Mouse (Mus musculus) kidney, postnatal 10 days (tissue): ENCODE results near the gene Timm50.

Source experiments
- DNase-seq: peaks from one replicate; pipeline ENCODE4 v3.0.0; 2021; ENCODE audit warnings: mixed read lengths

The Timm50 gene

DNA sequence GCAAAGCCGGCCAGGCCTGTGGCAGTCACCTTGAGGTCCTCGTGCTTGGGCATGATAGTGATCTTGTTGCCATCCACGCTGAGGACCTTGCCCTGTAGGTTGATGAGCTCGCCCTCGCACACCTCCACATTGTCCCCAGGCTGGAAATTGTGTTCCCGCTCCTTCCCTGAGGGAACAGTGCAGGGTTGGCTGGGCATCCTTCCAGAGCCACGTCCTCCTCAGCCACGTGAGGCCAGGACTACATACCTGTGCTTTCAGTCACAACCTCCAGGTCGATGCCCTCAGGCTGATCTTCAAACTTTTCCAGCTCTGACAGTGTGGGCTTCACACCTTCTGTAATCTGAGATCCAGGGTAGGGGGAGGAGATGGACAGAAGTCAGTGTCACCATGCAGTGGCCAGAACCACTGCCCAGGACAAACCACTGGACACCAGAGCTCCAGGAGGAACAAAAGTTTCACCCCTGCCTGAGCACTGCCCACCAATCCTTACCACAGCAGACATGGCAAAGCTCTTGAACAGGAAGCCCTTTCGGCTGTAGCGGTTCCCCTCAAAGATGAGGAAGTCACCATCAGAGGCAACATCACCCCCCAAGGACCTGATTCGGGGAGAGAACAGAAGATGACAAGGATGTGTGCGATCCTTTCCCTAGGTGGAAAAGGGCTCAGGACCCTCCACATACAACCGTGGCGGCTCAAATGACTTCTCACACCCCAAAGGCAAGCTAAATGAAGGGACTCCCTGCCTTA, 10.3 kb upstream of the Timm50 start:
- no peak for DNase-seq

DNA sequence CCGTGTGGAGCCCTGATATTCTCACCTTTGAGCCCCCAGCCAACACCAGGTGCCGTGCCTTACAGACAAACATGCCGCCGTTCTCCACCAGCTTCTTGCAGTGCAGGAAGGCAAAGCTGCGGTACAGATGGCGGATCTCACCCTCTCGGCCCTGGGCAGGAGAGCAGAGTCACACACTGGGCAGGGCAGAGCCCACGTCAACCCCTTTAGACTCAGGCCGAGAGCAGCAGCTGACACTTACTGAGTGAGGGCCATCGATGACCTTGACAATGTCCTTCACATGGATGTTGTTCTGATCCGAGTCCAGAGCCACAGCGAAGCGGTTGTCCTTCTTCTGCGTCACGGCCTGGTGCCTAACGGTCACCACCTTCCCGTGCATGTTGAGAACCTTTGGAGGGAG, 6.8 kb upstream of the Timm50 start:
- DNase-seq: no peak

DNA sequence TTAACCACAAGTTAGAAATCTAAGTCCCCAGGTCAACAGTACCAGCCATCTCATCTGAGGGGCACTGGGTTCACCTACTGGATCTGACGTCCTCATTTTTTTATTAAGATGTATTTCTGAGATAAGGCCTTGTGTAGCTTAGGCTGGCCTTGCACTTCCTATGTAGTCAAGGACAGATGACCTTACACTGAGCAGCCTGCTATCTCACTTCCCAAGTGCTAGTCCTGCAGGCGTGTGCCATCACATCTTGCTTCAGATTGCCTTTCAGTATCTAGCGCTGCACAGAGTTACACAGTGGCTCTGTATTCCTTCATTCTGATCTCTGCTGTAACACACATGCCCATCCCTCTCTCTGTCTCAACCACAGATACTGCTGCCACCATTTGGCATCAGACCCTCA, 6.2 kb upstream of the Timm50 start:
- no peak for DNase-seq

DNA sequence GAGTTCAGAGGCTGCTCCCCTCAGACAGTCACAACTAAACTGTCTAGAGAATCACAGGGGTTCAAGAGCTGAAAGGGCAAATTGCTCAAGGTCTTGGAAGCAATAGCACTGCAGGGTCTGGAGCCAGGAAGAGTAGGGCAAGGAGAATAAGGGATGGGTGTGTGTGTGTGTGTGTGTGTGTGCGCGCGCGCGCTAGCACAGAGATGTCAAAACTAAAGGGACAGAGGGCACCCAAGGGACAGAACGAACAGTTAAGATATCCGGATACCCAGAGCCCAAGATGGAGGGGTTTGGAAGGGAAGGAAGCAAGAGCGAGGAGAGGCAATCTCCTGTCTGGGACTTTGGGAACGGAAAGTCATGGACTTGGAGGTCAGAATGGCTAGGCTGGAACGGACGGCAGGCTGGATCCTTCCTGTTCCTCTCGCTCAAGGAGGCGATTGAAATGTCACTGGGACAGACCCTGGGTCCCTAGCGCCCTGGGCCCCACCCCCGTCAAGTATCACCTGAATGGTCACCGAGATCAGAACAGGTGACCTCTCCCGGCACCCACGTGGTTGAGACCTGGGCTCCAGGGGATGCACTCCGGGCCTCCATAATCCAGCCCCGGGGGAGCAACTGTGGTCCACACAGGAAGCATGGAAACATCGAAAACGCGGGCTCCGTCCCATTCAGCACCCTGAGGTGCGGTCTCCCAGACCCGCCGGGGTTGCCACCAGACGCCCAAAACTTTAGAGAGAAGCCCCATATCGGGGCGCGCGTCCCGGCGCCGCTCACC, 534 bp downstream of the Timm50 start:
- no peak for DNase-seq

DNA sequence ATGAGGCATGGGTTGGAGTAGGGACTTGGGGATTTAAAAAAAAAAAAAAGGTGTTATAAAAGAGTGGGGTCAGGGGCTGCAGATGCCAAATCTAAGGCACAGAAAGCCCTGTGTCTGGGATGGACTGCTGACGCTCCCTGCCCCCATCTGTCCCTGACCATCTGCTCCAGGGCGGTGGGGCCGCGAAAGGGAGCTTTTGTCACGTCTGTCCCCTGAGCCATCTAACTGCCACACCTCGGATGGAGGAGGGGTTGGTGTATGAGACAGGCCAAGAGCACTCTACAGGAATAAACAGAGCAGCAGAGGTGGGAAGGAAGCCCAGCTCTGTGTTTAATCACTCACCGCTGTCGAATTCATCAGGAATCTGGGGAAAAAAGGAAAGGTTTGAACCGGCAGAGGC, 2.1 kb downstream of the Timm50 start:
- no peak for DNase-seq

DNA sequence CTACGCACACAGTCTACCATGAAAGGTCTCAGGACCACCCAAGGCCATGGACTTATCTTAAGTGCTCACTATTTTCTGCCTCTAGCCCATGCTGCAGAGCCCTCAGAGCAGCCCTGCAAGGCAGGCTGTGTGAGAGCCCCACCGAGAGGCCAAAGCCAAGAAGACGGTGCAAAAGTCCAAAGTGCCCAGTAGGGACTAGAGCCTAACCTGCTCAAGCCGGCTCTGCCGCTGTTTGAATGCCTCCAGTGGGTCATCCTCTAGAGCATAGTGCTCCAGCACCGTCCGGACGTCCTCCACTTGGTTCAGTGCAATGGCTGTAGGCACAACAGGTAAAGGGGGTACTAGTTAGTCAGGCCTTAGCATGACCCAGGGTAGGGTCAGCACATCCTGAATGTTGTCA, 5.7 kb downstream of the Timm50 start:
- DNase-seq: peak; percentile 47

DNA sequence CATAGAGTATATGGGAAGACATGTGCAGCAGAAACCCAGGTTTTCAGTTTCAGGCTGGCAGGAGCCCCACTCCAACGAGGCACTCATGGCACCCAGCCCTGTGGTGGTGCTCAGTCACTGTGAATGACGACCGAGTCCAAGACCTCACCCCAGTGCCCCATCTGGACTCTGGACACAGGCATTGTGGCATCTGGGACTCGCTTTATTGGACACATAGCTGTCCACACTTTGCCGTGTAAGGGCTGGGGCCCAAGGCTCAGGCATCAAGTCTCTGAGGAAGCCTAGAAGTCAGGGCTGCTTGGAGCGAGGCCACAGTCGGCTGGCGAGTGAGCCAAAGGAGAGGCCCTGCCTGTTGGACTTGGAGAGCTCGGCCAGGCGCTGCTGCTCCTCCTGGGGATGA, 6.2 kb downstream of the Timm50 start:
- DNase-seq: no peak

DNA sequence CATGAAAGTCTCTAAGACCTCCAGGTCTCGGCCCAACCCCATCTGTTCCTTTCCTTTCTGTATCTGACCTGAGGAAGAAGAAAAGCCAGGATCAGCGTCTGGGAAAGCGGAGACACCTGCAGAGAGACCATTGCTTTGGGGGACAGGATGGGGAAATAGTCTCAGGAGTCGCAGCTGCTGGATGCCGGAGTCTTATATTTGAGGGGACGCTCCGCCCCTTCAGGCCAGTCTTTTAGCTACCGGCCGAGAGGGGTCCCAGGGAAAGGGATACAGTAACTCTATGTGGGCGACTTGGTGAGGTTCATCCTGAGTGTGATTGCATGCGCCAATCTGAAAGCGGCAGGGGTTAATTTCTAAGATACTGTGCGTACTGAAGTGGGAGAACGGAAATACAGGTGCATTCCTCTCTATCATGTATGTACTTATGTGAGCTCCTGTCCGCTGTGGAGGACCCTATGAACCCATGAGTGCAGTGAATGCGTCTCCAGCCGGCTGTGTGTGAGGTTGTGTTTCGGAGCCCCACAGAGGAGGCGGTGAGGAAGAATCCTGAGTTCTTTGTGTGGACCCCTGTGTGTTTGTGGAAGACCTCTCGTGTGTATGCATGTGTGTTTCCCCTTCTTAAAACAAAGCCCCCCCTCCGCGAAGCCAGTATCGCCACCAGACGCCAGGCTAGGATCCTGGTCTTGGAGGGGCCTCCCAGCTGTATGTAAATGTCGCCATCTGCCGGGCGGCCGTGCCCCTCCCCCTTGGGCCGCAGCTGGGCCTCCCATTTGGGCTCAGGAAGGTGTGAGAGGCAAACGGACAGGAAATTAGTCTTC, 10.0 kb downstream of the Timm50 start, which contains the start of gene Dll3:
Gene Dll3, minus strand, starts transcription at position 623 of the 818 bp plus-strand sequence.
- DNase-seq: peak; percentile 78

DNA sequence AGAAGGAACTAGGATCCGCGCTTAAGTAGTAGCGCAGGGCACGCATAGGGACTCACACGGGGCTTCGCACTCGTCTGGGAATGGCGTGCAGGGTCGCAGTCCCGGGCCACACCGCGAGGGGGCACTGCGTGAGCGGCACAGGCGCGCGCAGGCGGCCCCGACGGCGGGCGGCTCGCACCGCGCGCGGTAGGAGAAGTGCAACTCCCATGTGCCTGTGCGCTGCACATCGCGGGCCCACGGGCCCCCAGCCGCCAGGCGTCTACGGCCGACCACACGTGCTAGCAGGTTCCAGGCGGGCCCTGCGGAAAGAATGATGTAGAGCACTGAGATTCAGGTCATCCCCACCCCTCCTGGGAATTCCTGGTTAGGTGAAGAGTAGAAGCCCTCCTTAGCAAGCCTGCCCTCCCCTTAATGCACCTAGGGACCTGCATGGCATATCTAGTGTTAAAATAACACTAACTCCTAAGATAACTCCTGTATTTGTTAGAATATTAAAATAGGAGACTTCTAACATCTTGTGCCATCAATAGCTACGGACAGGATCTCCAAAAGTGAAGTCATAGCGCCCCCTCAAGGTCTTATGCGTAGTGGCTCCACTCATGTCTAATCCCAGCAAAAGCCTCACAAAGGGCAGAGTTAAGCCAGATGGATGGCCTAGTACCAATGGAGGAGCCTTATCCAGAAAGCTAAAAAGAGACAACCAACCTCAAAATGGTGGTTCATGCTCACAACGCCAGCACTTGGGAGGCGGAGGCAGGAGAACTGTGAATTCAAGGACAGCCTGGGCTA, 12.8 kb downstream of the Timm50 start:
- peak; percentile 68 for DNase-seq

DNA sequence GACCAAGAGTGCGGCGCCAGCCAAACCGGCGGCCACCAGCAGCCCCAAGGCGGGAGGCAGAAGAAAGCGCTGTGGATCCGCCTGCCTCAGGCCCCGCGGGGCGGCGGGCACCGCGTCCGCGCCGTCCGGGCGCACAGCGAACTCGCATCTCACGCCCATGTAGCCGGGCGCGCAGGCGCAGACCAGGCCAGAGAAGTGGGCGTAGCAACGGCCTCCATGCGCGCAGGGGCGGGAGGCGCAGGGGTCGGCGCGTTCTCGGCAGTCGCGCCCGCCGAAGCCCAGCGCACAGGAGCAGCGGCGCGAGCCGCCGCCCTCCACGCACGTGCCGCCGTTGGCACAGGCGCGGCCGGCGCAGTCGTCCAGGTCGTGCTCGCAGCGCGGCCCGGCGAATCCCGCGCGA, 17.4 kb downstream of the Timm50 start:
- DNase-seq: peak; percentile 84

DNA sequence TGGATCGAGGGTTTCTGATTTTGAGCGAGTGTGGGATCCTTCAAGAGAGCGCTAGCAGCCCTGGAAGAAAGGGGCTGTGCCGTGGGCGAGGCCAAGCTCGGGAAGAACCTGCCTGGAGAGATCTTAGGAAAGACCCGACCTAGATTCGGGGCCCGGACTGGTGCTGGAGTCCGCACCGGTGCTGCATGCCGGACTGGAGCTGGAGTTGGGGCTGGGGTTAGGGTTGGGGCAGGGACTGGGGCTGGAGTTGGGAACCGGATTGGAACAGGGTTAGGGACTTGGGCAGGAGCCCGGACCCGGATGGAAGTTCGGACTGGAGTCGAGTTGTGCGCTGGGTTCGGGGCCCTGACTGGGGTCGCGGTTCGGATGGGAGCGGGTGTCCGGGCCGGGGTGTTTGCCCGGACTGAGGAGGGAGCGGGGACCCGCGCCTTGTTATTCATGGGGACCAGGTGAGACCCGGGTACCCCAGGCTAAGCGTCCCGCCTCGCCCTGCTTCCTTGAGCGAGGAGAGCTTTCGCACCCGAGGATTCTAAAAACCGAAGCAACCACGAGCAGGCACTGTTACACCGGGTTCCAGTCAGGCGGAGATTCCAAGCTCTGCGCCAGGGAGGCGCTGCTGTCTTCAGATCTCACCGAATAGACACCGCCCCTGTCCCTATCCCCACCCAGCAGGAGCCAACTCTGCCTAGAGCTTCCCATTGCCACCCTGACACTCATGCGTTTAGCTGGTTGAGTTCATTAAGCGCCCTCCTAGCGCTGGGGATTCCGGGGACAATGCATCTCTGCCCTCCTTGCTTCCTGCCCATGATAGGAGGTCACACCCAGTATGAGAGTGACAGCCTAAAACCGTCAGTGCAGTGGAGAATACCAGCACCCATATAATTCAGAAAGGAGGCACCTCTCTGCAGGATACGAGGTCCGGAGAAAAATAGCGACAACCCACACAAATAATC, 21.0 kb downstream of the Timm50 start, which contains the start of gene Selenov:
Gene Selenov, minus strand, starts transcription at position 549 of the 953 bp plus-strand sequence.
- DNase-seq: peak; percentile 43

DNA sequence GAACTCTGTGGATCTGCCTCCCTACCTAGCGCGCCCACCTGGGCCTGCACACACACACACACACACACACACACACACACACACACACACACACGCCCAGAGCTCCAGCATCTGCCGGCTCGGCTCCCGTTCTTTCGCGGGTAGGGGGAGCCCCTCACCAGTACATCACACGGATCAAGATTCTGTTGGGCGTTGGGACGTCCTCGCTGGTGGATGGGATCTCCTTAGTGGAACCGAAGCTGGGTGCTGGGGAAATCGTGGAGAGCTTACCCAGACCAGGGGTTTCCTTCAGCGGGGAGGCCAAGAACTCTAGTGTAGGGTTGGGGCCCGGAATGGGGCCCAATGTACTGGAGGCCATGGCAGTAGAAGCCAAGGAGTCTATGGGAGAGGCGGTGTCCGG, 21.7 kb downstream of the Timm50 start:
- DNase-seq: no peak

DNA sequence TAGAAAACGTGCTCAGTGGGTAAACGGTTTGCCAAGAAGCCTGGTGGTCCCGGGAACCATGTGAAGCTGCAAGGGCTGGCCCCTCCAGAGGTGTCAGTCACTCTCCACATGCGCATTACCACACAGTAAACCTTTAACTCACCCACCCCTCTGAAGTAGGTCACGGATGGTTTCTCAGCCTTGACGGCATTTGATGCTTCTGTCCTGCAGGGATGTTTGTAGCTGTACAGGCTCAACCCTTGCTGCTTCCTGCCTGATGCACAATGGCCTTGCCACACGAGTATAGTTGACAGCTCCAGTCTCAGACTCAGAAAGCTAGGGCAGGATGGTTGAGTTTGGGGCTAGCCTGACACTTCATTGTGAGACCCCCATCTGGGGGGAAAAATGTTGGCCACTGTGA, 31.2 kb downstream of the Timm50 start:
- DNase-seq: no peak

DNA sequence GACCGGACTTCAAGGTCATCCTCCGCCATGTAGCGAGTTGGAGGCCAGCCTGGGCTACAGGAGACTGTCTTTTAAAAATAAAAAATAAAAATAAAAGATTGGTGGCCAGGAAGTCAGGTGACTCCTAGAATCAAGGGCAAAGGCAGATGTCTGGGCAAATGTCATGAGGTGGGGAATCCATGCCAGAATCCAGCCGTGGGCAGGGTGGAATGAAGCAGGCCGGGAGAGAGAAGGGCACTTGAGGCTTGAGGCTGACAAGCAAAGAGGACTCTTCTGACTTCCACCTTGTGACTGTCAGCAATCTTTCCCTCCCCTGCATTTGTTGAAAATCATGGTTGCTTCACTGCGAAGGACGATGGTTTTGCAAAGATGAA, 33.6 kb downstream of the Timm50 start:
- DNase-seq: no peak

DNA sequence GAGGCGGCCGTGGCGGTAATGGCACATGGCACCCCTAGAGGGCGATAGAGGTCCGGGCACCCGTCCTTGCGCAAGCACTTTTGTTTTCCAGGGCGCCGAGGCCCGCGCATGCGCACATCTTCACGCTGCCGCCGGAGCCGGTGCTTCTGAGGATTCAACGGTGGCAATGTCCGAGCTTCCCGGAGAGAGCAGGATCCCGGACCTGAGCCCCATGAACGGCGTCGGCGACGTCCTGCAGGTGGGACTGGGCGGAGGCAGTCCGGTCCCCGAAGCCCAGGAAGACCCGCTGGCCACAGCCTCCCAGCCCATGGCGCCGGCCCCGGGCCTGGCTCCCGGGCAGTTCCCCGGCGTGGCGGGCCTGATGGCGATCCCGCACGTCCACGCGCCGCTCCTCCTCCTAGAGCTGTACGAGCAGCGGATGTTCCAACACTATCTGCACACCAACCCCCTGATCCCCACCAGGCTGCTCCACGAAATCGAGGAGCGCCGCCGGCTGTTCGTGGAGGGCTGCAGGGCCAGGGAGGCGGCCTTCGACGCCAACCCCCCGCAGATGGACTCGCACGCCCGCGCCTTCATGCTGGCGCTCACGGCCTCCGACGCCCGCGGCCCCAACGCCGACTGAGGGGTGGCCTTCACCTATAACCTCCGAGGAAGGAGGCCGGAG, 34.1 kb downstream of the Timm50 start, which contains the start of gene Eid2b:
Gene Eid2b, plus strand, starts transcription at position 125 of the 664 bp plus-strand sequence.
- DNase-seq: peak; percentile 98

DNA sequence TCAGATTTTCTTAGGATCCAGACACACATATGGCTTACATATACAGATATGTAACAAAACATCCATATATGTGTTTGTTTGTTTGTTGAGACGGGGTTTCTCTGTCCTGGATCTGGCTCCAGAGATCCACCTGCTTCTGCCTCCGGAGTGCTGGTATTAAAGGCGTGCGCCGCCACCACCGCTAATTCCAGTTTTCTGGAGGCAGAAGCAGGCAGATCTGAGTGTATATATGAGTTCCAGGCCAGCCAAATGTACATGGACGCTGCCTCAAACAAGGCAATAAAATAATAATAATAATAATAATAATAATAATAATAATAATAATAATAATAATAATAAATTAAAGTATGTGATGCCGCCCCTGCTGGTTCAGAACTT, 34.6 kb downstream of the Timm50 start:
- no peak for DNase-seq

DNA sequence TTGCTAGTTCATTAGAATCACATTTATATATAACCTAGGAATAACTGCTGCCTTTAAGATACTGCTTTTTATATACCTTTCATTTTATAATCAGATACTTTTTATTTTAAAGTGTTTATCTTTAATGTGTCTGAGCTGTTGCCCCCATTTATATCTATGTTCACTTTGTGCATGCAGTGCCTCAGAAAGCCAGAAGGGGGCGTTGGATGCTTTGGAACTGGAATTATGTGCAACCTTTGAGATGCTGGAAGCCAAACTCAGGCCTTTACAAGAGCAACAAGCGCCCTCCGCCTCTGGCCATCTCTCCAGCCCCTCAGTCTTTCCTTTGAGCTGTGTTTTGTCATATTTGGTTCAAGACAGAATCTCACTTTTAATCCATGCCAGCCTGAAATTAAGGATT, 40.1 kb downstream of the Timm50 start:
- no peak for DNase-seq

DNA sequence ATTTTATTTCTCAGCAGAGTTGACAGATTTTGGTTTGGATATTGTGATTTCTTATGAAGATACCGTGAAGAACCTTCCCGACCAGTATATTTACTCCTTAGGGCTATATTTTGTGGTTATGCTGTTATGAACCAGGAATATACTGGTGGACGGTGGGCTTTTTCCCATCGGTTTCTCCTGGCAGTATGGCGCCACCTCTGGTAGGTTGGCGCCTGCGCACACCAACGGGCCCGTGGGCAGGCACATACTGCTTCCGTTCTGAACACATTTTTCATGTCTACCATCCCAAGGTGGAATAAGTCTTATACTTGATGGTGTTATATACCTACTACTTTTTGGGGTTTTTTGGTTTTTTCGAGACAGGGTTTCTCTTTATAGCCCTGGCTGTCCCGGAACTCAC, 42.5 kb downstream of the Timm50 start:
- DNase-seq: no peak

DNA sequence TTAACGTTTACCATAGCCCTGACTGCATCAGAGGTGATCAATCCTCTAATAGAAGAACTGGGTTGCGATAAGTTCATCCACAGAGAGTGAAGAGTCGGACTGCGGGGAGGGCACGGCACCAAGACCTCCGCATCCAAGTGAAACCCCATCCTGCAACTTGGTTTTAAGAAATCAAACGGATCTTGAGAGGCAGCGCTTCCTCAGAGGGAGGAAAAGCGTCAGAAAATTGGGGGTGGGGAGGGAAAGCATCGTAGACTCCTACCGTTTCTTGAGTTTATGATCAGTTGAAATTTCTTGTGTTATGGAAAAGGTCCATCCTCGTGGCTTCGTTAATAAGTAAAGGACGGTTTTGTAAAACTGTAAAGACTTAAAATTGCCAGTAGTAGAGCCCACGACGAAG, 43.3 kb downstream of the Timm50 start:
- peak; percentile 11 for DNase-seq

DNA sequence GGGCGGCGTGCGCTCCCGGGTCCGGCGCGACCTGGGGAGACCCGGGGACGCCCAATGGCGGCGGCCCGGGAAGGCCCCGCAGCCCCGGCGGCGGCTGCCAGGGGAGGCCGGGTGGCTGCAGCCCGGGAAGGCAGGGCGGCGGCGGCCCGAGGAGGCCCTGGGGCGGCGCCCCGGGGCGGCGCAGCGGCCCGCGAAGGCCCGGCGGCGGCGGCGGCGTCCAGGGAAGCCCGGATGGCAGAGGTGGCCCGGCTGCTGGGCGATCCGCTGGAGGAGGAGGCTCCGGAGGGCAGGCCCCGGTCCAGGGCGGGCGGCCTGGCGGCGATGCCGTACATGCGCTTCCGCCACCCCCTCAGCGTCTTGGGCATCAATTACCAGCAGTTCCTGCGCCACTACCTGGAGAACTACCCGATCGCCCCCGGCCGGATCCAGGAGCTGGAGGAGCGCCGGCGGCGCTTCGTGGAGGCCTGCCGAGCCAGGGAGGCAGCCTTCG, 43.8 kb downstream of the Timm50 start:
- DNase-seq: peak; percentile 73
